Mouse (Mus musculus) small intestine, adult 2 months (tissue): ENCODE results near the gene Map1b.

Experiments used
- CTCF ChIP-seq: fragments of 200-500 bp; IDR thresholded peaks from 2 replicates; pipeline ENCODE4 v1.5.1; 2012; ENCODE audit warnings: low read depth, mild to moderate bottlenecking, control low read depth, inconsistent platforms, low read length, moderate library complexity, mixed read lengths; ENCODE audit not compliant: insufficient replicate concordance, insufficient read length; ENCODE audit errors: extremely low read depth
- POLR2A ChIP-seq: fragments of 200-500 bp; IDR thresholded peaks from 2 replicates; pipeline ENCODE4 v1.6.1; 2012; ENCODE audit warnings: low read depth, mild to moderate bottlenecking, control low read depth, inconsistent platforms, low read length, moderate library complexity

DNA sequence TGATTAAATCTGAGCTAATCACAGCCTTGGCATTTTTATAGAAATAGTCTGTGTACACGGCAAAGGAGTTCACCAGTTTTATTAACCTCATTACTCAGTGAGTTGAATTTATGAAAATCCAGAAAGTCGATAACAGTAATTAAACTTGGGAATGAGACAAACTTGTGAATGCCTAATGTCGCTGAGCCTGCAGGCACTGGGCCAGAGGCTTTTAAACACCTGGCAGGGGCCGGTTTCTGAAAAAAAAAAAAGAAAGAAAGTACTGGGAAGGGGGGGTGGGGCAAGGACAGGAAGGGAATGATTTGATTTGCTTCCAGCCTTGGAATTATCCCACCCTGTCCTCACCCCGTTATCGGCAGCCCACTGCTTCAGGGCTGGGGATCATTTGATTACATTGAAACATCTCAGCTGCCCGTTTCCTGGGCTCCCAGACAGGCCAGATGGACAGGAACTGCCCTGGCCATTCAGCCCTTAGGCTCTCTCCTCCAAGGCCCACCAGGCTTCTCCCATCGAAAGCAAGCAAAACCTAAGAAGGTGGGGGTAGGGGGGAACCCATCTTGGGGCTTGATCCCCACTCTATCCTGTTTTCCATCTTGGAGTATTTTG lies 21.7 kb upstream of the Map1b start:
- TF ChIP-seq POLR2A (no peak), CTCF (no peak)
